Mouse (Mus musculus) adrenal gland, postnatal 14 days (tissue): ENCODE measurements around the gene Prg4. TPM values are rescaled to one million over a fixed set of nuclear protein-coding genes. Genes with fewer than 3 reads are reported as not detected.

Experiments used
- DNase-seq: peaks from one replicate; pipeline ENCODE4 v3.0.0; 2021; ENCODE audit warnings: mixed read lengths
- total RNA-seq: library from RNA; stranded (reverse); gene quantifications from 2 replicates; pipeline ENCODE4 v1.2.3, GENCODE M21; 2021

Prg4 gene
- total RNA-seq, 1 experiment from 2014 or later = 12.5 TPM

DNA sequence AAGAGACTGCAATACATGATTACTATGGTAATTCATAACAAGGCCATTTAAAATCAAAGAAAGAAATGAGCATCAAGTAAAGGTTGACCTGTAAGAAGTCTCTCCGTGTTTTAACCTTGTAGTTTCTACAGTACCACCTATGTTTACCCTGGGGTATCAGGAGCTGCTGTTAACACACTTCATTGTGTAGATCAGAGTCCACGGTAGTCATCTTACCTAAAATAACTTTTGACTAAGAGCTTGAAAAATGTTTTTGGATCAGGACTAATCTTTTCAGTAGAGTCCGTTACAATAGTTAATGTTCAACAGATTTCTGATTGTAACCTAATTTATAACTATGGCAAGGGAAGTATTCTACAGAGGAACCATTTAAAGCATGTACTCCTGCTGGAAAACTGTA is 61.4 kb downstream of the Prg4 start:
- DNase-seq = no peak

DNA sequence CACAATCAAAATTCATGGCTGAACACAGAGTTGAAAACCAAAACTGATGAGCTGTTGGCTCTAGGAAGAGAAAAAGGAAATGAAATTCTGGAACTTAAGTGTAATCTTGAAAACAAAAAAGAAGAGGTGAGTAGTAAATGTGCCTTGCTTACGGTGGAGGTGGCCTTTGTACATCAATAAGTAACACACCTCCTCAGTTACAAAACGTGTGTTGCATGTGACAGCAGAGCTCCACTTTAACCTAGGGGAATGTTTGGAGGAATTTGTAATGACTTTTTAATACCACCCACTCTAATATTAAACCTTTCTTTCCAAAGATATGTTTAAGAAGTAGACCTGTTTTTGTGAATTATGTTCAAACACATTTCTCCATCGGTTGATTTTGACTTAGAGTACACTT is 62.1 kb downstream of the Prg4 start:
- DNase-seq = no peak

Other genes with a start within 250 kb of the Prg4 start
- gene Pdc, start 146.7 kb downstream of the Prg4 start, total RNA-seq = not detected in 2 replicates
- 135 and 142 TPM in 2 replicates for gene Tpr, start 73.3 kb downstream of the Prg4 start, total RNA-seq
- gene Odr4, start 73.1 kb downstream of the Prg4 start, total RNA-seq = 33.4 and 36.3 TPM in 2 replicates